Mouse (Mus musculus) activated CD4-positive, CD25-positive, alpha-beta regulatory T cell, adult 4 months (primary cell): Measurements from ENCODE around the gene Sema5b. TPM values are rescaled to one million over a fixed set of nuclear protein-coding genes. Genes with fewer than 3 reads are reported as not detected.

Experiments
- polyA plus RNA-seq, 2 experiments: library from polyadenylated mRNA; unstranded; fragments of 100-300 nt; shearing (Covaris generic); gene quantifications; one replicate each; pipeline ENCODE4 v1.2.1; 2017

Sema5b gene
- polyA plus RNA-seq, 2 experiments from 2014 or later, result not detected

Other genes starting within 250 kb of the Sema5b start
- gene Sec22a, start 177.2 kb upstream of the Sema5b start, polyA plus RNA-seq, result 10 to 100 TPM; 34.1 to 46.7 TPM
- gene Pdia5, start 50.3 kb upstream of the Sema5b start, polyA plus RNA-seq, result not detected
- 1 to 10 TPM; 1.9 to 2.5 TPM for gene Dirc2, start 228.2 kb downstream of the Sema5b start, polyA plus RNA-seq
- gene Hspbap1, start 229.2 kb downstream of the Sema5b start, polyA plus RNA-seq, result 10 to 100 TPM; 22.4 to 28.9 TPM